Mouse (Mus musculus): ENCODE data around the gene Cyp2d22.

The Cyp2d22 gene

GRCm38 (mm10) chr15:82376393-82377138 is 3.5 kb downstream of the Cyp2d22 start:
- in situ Hi-C loops (cut with MboI, MseI): no loop called here

- in situ Hi-C loops (cut with MboI, MseI): no loop called here
Observed at GRCm38 (mm10) chr15:82375855-82376254, 4.2 kb downstream of the Cyp2d22 start.

- in situ Hi-C loops (cut with MboI, MseI): no loop called here
Observed at GRCm38 (mm10) chr15:82374437-82374836, 5.6 kb downstream of the Cyp2d22 start.

- in situ Hi-C loops (cut with MboI, MseI): no loop called here
Observed at GRCm38 (mm10) chr15:82372991-82373390, 7.1 kb downstream of the Cyp2d22 start.

- in situ Hi-C loops (cut with MboI, MseI): no loop called here
Observed at GRCm38 (mm10) chr15:82372446-82372845, 7.6 kb downstream of the Cyp2d22 start.

GRCm38 (mm10) chr15:82368851-82369250 is 11.2 kb downstream of the Cyp2d22 start:
- in situ Hi-C loops (cut with MboI, MseI): loop anchor here in 1 of 2 experiments (10.0 kb wide), 1 partner anchor 776 kb away; the partner anchor contains the start of gene Poldip3

- in situ Hi-C loops (cut with MboI, MseI): loop anchor here in 1 of 2 experiments (10.0 kb wide), 1 partner anchor 777 kb away; the partner anchor contains the start of gene Poldip3
Observed at GRCm38 (mm10) chr15:82368146-82368545, 11.9 kb downstream of the Cyp2d22 start.

- in situ Hi-C loops (cut with MboI, MseI): loop anchor here in 1 of 2 experiments (10.0 kb wide), 1 partner anchor 780 kb away; the partner anchor contains the start of gene Poldip3
Observed at GRCm38 (mm10) chr15:82364561-82364960, 15.5 kb downstream of the Cyp2d22 start.

GRCm38 (mm10) chr15:82363801-82364200 is 16.3 kb downstream of the Cyp2d22 start:
- in situ Hi-C loops (cut with MboI, MseI): loop anchor here in 1 of 2 experiments (10.0 kb wide), 1 partner anchor 781 kb away; the partner anchor contains the start of gene Poldip3

GRCm38 (mm10) chr15:82362234-82362633 is 17.8 kb downstream of the Cyp2d22 start:
- in situ Hi-C loops (cut with MboI, MseI): loop anchor here in 1 of 2 experiments (10.0 kb wide), 1 partner anchor 783 kb away; the partner anchor contains the start of gene Poldip3

- in situ Hi-C loops (cut with MboI, MseI): loop anchor here in 1 of 2 experiments (10.0 kb wide), 1 partner anchor 783 kb away; the partner anchor contains the start of gene Poldip3
Observed at GRCm38 (mm10) chr15:82361459-82362018, 18.5 kb downstream of the Cyp2d22 start.

GRCm38 (mm10) chr15:82358431-82359260 is 21.4 kb downstream of the Cyp2d22 start:
- in situ Hi-C loops (cut with MboI, MseI): no loop called here

GRCm38 (mm10) chr15:82354126-82354945 is 25.7 kb downstream of the Cyp2d22 start, which contains the start of gene Ndufa6:
Ndufa6 (minus strand) TSS chr15:82354322.
- in situ Hi-C loops (cut with MboI, MseI): no loop called here

- in situ Hi-C loops (cut with MboI, MseI): no loop called here
Observed at GRCm38 (mm10) chr15:82353745-82354113, 26.3 kb downstream of the Cyp2d22 start.

GRCm38 (mm10) chr15:82353078-82353744 is 26.8 kb downstream of the Cyp2d22 start:
- in situ Hi-C loops (cut with MboI, MseI): no loop called here

GRCm38 (mm10) chr15:82351480-82351879 is 28.6 kb downstream of the Cyp2d22 start:
- in situ Hi-C loops (cut with MboI, MseI): no loop called here

- in situ Hi-C loops (cut with MboI, MseI): no loop called here
Observed at GRCm38 (mm10) chr15:82350349-82350748, 29.7 kb downstream of the Cyp2d22 start.

GRCm38 (mm10) chr15:82348999-82349341 is 31.1 kb downstream of the Cyp2d22 start:
- in situ Hi-C loops (cut with MboI, MseI): loop anchor here (10.0 to 25.0 kb wide), 4 partner anchors 204 to 1246 kb away; partner anchors contain the start of genes Srebf2 (in 1 of the 2) and Ttll12 (in 1 of the 2)

GRCm38 (mm10) chr15:82348258-82348998 is 31.6 kb downstream of the Cyp2d22 start:
- in situ Hi-C loops (cut with MboI, MseI): loop anchor here (10.0 to 25.0 kb wide), 4 partner anchors 204 to 1246 kb away; partner anchors contain the start of genes Srebf2 (in 1 of the 2) and Ttll12 (in 1 of the 2)

Data from T-helper 17 cell (primary cell).